Mouse (Mus musculus): Measurements from ENCODE around the gene Atp6v0b.

DNA sequence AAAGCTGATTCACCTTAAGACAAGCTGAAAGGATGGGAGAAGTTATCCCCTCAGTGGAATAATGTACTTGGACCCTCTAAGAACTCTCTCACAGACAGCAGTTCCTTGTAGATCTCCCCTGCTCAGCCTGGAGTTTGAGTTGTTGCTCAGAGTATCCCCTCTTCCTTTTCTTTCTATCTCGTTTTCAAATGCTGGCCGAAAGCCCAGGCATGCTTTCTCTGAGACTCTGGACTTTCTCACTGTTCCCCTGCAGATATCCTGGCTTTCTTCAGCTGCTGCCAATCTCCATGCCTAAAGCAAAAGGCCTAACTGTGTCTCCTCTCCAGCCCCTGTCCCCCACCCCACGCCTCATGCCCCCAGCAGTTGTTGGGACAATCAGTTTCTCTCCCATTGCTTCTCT is 31.1 kb upstream of the Atp6v0b start:
- TF ChIP-seq EP300 (IDR thresholded peaks at IDR 0.05) (no peak), CTCF (IDR thresholded peaks at IDR 0.05) (no peak)
